18 mouse cellular contexts compared by ENCODE assay signal in the genomic region with DNA sequence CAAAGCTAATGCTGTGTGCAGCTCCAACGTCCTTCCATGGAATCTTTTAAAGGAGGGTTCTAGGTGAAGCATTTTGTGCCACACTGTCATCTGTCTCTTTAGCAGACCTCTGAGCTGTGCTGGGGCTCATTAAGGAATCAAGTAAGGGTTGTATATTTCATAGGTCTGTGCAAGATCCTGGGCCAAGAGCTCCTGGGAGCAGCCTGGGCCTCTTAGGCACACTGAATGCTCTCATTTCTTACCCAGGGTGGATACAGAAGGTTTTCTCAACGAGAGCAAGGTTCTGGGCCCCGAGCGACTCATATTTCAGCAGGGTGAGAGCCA. TPM values are rescaled to one million over a fixed set of nuclear protein-coding genes. Genes with fewer than 3 reads are reported as not detected.
DNase-seq lines count a peak whose midpoint lies in the region; ATAC-seq lines count a peak whose summit lies in the region.
"Had no signal": no experiment of that assay in that cellular context is flagged by ENCODE, and none has a peak within 500 bp of the region (broad histone marks: within the 10 kb centered on the region; RNA-seq: fewer than 3 reads in every experiment).

No protein-coding gene starts in this region.

- no peak for DNase-seq in heart, adult 18-20 months
- DNase-seq in lung, postnatal 14 days = no peak
- no peak for DNase-seq in left cerebral cortex, adult 8-10 months (ENCODE audit: low spot score in 2 of 2)
- DNase-seq: adrenal gland, postnatal 14 days; cerebellum, adult 9-11 months; embryo, embryonic 11 days; kidney, adult 9 months; lung, adult 18-20 months; thymus, adult 2 months had no signal

- H3K27ac ChIP-seq in heart, embryonic 12.5 days (ENCODE audit: poor library complexity, severe bottlenecking) = peak overlapping the region; percentile 94
- H3K27ac ChIP-seq in lung, embryonic 16.5 days (ENCODE audit: low read length) = peak overlapping the region; percentile 95
- H3K27ac ChIP-seq in intestine, embryonic 16.5 days (ENCODE audit: low read length) = peak overlapping the region; percentile 67
- H3K27ac ChIP-seq in stomach, embryonic 16.5 days (ENCODE audit: low read length) = peak overlapping the region; percentile 75
- H3K27ac ChIP-seq: forebrain, embryonic 10.5 days; midbrain, embryonic 12.5 days had no signal

- H3K36me3 ChIP-seq in heart, embryonic 12.5 days = peaks cover 49% of the 10 kb centered on the region
- no peaks in the 10 kb centered on the region for H3K36me3 ChIP-seq in lung, embryonic 16.5 days (ENCODE audit: control insufficient read depth, insufficient read depth, low read length)
- peaks cover 2% of the 10 kb centered on the region; the same call in 1 of the 2 replicates for H3K36me3 ChIP-seq in intestine, embryonic 16.5 days (ENCODE audit: control insufficient read depth, insufficient read depth, low read length)
- H3K36me3 ChIP-seq in stomach, embryonic 16.5 days (ENCODE audit: control insufficient read depth, insufficient read depth, low read length) = 0 out of 2 replicates have a peak, but pooled peaks cover 5% of the 10 kb centered on the region
- H3K36me3 ChIP-seq: G1E had no signal

- H3K4me1 ChIP-seq in heart, embryonic 12.5 days (replicated peaks) = peaks cover 73% of the 10 kb centered on the region
- peaks cover 48% of the 10 kb centered on the region for H3K4me1 ChIP-seq in lung, embryonic 16.5 days (replicated peaks; ENCODE audit: control insufficient read depth, insufficient read depth, low read length)
- H3K4me1 ChIP-seq in intestine, embryonic 16.5 days (ENCODE audit: control insufficient read depth, insufficient read depth, low read length) = peaks cover 12% of the 10 kb centered on the region
- H3K4me1 ChIP-seq in stomach, embryonic 16.5 days (ENCODE audit: control insufficient read depth, insufficient read depth, low read length) = peaks cover 25% of the 10 kb centered on the region

- no peak overlapping the region for H3K4me2 ChIP-seq in heart, embryonic 12.5 days
- H3K4me2 ChIP-seq in lung, embryonic 16.5 days (ENCODE audit: low read depth, low read length) = no peak overlapping the region
- no peak overlapping the region for H3K4me2 ChIP-seq in intestine, embryonic 16.5 days (ENCODE audit: low read depth, low read length)
- no peak overlapping the region for H3K4me2 ChIP-seq in stomach, embryonic 16.5 days (ENCODE audit: low read depth, low read length)
- H3K4me2 ChIP-seq: midbrain, embryonic 12.5 days had no signal

- H3K4me3 ChIP-seq in heart, embryonic 12.5 days = no peak overlapping the region
- no peak overlapping the region for H3K4me3 ChIP-seq in lung, embryonic 16.5 days (ENCODE audit: low read length)
- H3K4me3 ChIP-seq in intestine, embryonic 16.5 days (ENCODE audit: low read length) = no peak overlapping the region
- H3K4me3 ChIP-seq in stomach, embryonic 16.5 days (replicated peaks; ENCODE audit: low read length) = no peak overlapping the region
- H3K4me3 ChIP-seq: forebrain, embryonic 10.5 days; midbrain, embryonic 12.5 days had no signal

- no peaks in the 10 kb centered on the region for H3K27me3 ChIP-seq in heart, embryonic 12.5 days (replicated peaks)
- H3K27me3 ChIP-seq in lung, embryonic 16.5 days (ENCODE audit: control insufficient read depth, insufficient read depth, low read depth, low read length) = no peaks in the 10 kb centered on the region
- no peaks in the 10 kb centered on the region for H3K27me3 ChIP-seq in intestine, embryonic 16.5 days (replicated peaks; ENCODE audit: control insufficient read depth, insufficient read depth, low read length)
- no peaks in the 10 kb centered on the region for H3K27me3 ChIP-seq in stomach, embryonic 16.5 days (ENCODE audit: control insufficient read depth, insufficient read depth, low read length)
- H3K27me3 ChIP-seq: midbrain, embryonic 12.5 days had no signal

- 0 out of 2 replicates have a peak overlapping the region, but pooled peaks have one; percentile 39 for H3K9ac ChIP-seq in heart, embryonic 12.5 days
- H3K9ac ChIP-seq in lung, embryonic 16.5 days (ENCODE audit: low read length) = peak overlapping the region; percentile 38
- H3K9ac ChIP-seq in intestine, embryonic 16.5 days (ENCODE audit: low read depth, low read length) = no peak overlapping the region
- H3K9ac ChIP-seq in stomach, embryonic 16.5 days (ENCODE audit: low read length) = peak overlapping the region; percentile 32; the same call in 1 of the 2 replicates
- H3K9ac ChIP-seq: midbrain, embryonic 12.5 days had no signal

- no peaks in the 10 kb centered on the region for H3K9me3 ChIP-seq in heart, embryonic 12.5 days (replicated peaks)
- no peaks in the 10 kb centered on the region for H3K9me3 ChIP-seq in lung, embryonic 16.5 days (ENCODE audit: control insufficient read depth, low read length)
- H3K9me3 ChIP-seq in intestine, embryonic 16.5 days (ENCODE audit: control insufficient read depth, low read length) = no peaks in the 10 kb centered on the region
- no peaks in the 10 kb centered on the region for H3K9me3 ChIP-seq in stomach, embryonic 16.5 days (replicated peaks; ENCODE audit: control insufficient read depth, low read length)
- H3K9me3 ChIP-seq: forebrain, embryonic 10.5 days; G1E; midbrain, embryonic 12.5 days had no signal

- ATAC-seq in heart, embryonic 12.5 days (ENCODE audit: insufficient number of reproducible peaks, low FRiP score) = no peak
- ATAC-seq in lung, embryonic 16.5 days (ENCODE audit: low read depth) = no peak
- ATAC-seq in intestine, embryonic 16.5 days = no peak
- no peak for ATAC-seq in stomach, embryonic 16.5 days (ENCODE audit: insufficient read depth, low FRiP score)
- no peak for ATAC-seq in activated CD4-positive, CD25-positive, alpha-beta regulatory T cell, adult 4 months

- 72% methylated on average over 4 of the region's 4 CpGs for WGBS in heart, embryonic 12.5 days
- 56% methylated on average over 4 of the region's 4 CpGs for WGBS in lung, embryonic 16.5 days
- 76% methylated on average over 4 of the region's 4 CpGs for WGBS in intestine, embryonic 16.5 days
- 64% methylated on average over 4 of the region's 4 CpGs for WGBS in stomach, embryonic 16.5 days

RNA-seq across cellular contexts. Expression of a gene that starts 56.1 kb away (rescaled TPM):
- 51.8 and 55.2 TPM in 2 replicates for polyA plus RNA-seq in heart, embryonic 12.5 days (2016; fragmentation: Nextera tagmentation; extraction: Ambion mirVana)
- 1 to 10 TPM; 1.3 to 1.9 TPM for total RNA-seq in heart, adult 18-20 months (2021)
- 15.9 and 17.7 TPM in 2 replicates for polyA plus RNA-seq in lung, embryonic 16.5 days (2015; fragmentation: Nextera tagmentation; extraction: Ambion mirVana)
- 44.0 and 44.7 TPM in 2 replicates for polyA plus RNA-seq in intestine, embryonic 16.5 days (2015; fragmentation: Nextera tagmentation; extraction: Ambion mirVana)
- 48.7 and 49.1 TPM in 2 replicates for polyA plus RNA-seq in stomach, embryonic 16.5 days (2015; fragmentation: Nextera tagmentation; extraction: Ambion mirVana)
- polyA plus RNA-seq in activated CD4-positive, CD25-positive, alpha-beta regulatory T cell, adult 4 months (2017; shearing (Covaris generic)) = 1 to 10 TPM; 1.9 to 2.4 TPM
- 1 to 10 TPM; 6.6 to 8.9 (median 7.8) TPM for total RNA-seq in left cerebral cortex, adult 8-10 months (2022)
- total RNA-seq: hematopoietic stem cell, adult 5-6 weeks had no signal
